ENCODE assay signal across 21 mouse cellular contexts in the genomic region with DNA sequence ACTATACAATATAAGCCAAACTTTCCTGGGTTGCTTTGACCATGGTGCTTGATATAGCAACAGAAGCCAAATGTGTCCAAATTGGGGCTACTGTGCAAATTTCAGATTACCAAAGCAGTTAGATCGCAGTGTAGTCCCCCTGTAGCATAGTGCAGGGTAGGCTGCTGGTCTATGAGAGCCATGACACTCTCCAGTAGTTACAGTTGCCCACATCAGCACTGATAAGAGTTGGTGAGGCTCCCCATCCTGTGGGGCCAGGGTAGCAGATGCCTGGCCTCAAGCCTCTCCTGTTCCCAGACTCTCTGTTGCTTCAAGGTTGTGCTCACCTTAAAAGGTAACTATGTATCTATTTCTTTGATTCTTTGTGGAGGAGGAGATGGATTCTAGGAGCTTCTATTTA. TPM values are rescaled to one million over a fixed set of nuclear protein-coding genes. Genes with fewer than 3 reads are reported as not detected.
A peak's percentile ranks its signal among the peaks of the same experiment; 100 is the strongest.
DNase-seq lines count a peak whose midpoint lies in the region; ATAC-seq and TF ChIP-seq lines count a peak whose summit lies in the region.
"Had no signal": no experiment of that assay in that cellular context is flagged by ENCODE, and none has a peak within 500 bp of the region (broad histone marks: within the 10 kb centered on the region; RNA-seq: fewer than 3 reads in every experiment).

No protein-coding gene starts in this region.

- H3K9me3 ChIP-seq in liver, postnatal 0 days (ENCODE audit: low read length): no peaks in the 10 kb centered on the region
- no peaks in the 10 kb centered on the region for H3K9me3 ChIP-seq in liver, embryonic 13.5 days (replicated peaks)
- H3K9me3 ChIP-seq: embryonic facial prominence, embryonic 13.5 days; forebrain, embryonic 12.5 days; heart, embryonic 15.5 days; hindbrain, embryonic 13.5 days had no signal

- no peak for TF ChIP-seq CTCF in liver, postnatal 0 days (IDR thresholded peaks at IDR 0.05; ENCODE audit: low read depth)

- no peak overlapping the region for H3K4me2 ChIP-seq in liver, postnatal 0 days (ENCODE audit: low read depth, low read length)
- no peak overlapping the region for H3K4me2 ChIP-seq in liver, embryonic 13.5 days
- H3K4me2 ChIP-seq: embryonic facial prominence, embryonic 13.5 days; forebrain, embryonic 12.5 days; heart, embryonic 11.5 days; heart, embryonic 15.5 days; hindbrain, embryonic 13.5 days had no signal

- peak; percentile 20 for DNase-seq in liver
- DNase-seq in liver, postnatal 0 days: no peak
- no peak for DNase-seq in liver, embryonic 13.5 days
- DNase-seq in thymus, postnatal 36 days: no peak
- DNase-seq in adrenal gland, postnatal 25 days: no peak
- DNase-seq: adrenal gland, adult 8-10 months; cerebellum, adult 11-12 months; cerebellum, adult 9-11 months; cerebellum, postnatal 36 days; gastrocnemius, adult 2 months; gastrocnemius, postnatal 25 days; heart, postnatal 14 days had no signal

- 63% methylated on average over 1 of the region's 1 CpGs for WGBS in liver, postnatal 0 days (ENCODE audit: insufficient replicate concordance)
- WGBS in liver, embryonic 13.5 days (ENCODE audit: insufficient replicate concordance): 57% methylated on average over 1 of the region's 1 CpGs

- no peaks in the 10 kb centered on the region for H3K27me3 ChIP-seq in liver, postnatal 0 days (ENCODE audit: insufficient read depth, low read length)
- no peaks in the 10 kb centered on the region; the same call in 1 of the 2 replicates for H3K27me3 ChIP-seq in liver, embryonic 13.5 days
- H3K27me3 ChIP-seq: embryonic facial prominence, embryonic 13.5 days; forebrain, embryonic 12.5 days; heart, embryonic 15.5 days; hindbrain, embryonic 13.5 days had no signal

- no peak for ATAC-seq in liver, postnatal 0 days
- peak; percentile 81 for ATAC-seq in liver, embryonic 13.5 days (ENCODE audit: low read depth)
- 0 out of 2 replicates have a peak, but pooled peaks have one; percentile 37 for ATAC-seq in megakaryocyte progenitor cell, adult 5-6 weeks (replicated peaks; ENCODE audit: poor library complexity)
- ATAC-seq: forebrain, embryonic 16.5 days; hindbrain, postnatal 0 days had no signal

- no peak for TF ChIP-seq EP300 in liver, postnatal 0 days (IDR thresholded peaks at IDR 0.05; ENCODE audit: low read depth)

- no peaks in the 10 kb centered on the region for H3K4me1 ChIP-seq in liver, postnatal 0 days (ENCODE audit: insufficient read depth)
- peaks cover 21% of the 10 kb centered on the region for H3K4me1 ChIP-seq in liver, embryonic 13.5 days (replicated peaks)
- H3K4me1 ChIP-seq: embryonic facial prominence, embryonic 13.5 days; forebrain, embryonic 12.5 days; heart, embryonic 15.5 days; hindbrain, embryonic 13.5 days had no signal

- no peak overlapping the region for H3K27ac ChIP-seq in liver, postnatal 0 days (ENCODE audit: low read depth)
- H3K27ac ChIP-seq in liver, embryonic 13.5 days: peak overlapping the region; percentile 32; the same call in 1 of the 2 replicates
- H3K27ac ChIP-seq: embryonic facial prominence, embryonic 13.5 days; forebrain, embryonic 12.5 days; gastrocnemius, adult 2 months; heart, embryonic 15.5 days; hindbrain, embryonic 13.5 days; hindbrain, postnatal 0 days had no signal

- H3K4me3 ChIP-seq in liver, postnatal 0 days (ENCODE audit: low read depth, low read length): no peak overlapping the region
- no peak overlapping the region for H3K4me3 ChIP-seq in liver, embryonic 13.5 days (replicated peaks)
- H3K4me3 ChIP-seq: embryonic facial prominence, embryonic 13.5 days; forebrain, embryonic 12.5 days; gastrocnemius, adult 2 months; heart, embryonic 15.5 days; hindbrain, embryonic 13.5 days had no signal

- no peak overlapping the region for H3K9ac ChIP-seq in liver, postnatal 0 days (replicated peaks)
- no peak overlapping the region for H3K9ac ChIP-seq in liver, embryonic 13.5 days
- H3K9ac ChIP-seq: embryonic facial prominence, embryonic 13.5 days; forebrain, embryonic 12.5 days; heart, embryonic 15.5 days; hindbrain, embryonic 13.5 days had no signal

- no peaks in the 10 kb centered on the region for H3K36me3 ChIP-seq in liver, postnatal 0 days (replicated peaks; ENCODE audit: insufficient read depth, low read length)
- no peaks in the 10 kb centered on the region for H3K36me3 ChIP-seq in liver, embryonic 13.5 days
- H3K36me3 ChIP-seq: embryonic facial prominence, embryonic 13.5 days; forebrain, embryonic 12.5 days; heart, embryonic 15.5 days; hindbrain, embryonic 13.5 days had no signal

RNA-seq across cellular contexts. Expression of gene Gm32742, which starts 27.5 kb away (rescaled TPM):
- not detected in 2 replicates for polyA plus RNA-seq in liver, postnatal 0 days (2015; fragmentation: Nextera tagmentation; extraction: Ambion mirVana)
- polyA plus RNA-seq in liver, embryonic 13.5 days (2015; fragmentation: Nextera tagmentation; extraction: Ambion mirVana): 0.01 TPM in 1 of 2 replicates, not detected in the other
- total RNA-seq in megakaryocyte progenitor cell, adult 5-6 weeks (2015): 0.10 and 0.22 TPM in 2 replicates
- 0.14 TPM in 1 of 2 replicates, not detected in the other for total RNA-seq in megakaryocyte progenitor cell, adult 5-6 weeks (2017)
- not detected in 2 replicates for total RNA-seq in adrenal gland, postnatal 25 days (2021)
- total RNA-seq: adrenal gland, adult 8-10 months; gastrocnemius, adult 2 months; gastrocnemius, postnatal 25 days; heart, postnatal 14 days; hindbrain, postnatal 0 days had no signal

RNA-seq across cellular contexts. Expression of gene 4833427G06Rik, which starts 36.0 kb away (rescaled TPM):
- polyA plus RNA-seq in liver, postnatal 0 days (2015; fragmentation: Nextera tagmentation; extraction: Ambion mirVana): not detected in 2 replicates
- not detected in 2 replicates for polyA plus RNA-seq in liver, embryonic 13.5 days (2015; fragmentation: Nextera tagmentation; extraction: Ambion mirVana)
- total RNA-seq in megakaryocyte progenitor cell, adult 5-6 weeks (2015): not detected in 2 replicates
- not detected in 2 replicates for total RNA-seq in megakaryocyte progenitor cell, adult 5-6 weeks (2017)
- total RNA-seq in adrenal gland, postnatal 25 days (2021): 0.46 TPM in 1 of 2 replicates, not detected in the other
- total RNA-seq: gastrocnemius, adult 2 months; gastrocnemius, postnatal 25 days; heart, postnatal 14 days; hematopoietic stem cell, adult 5-6 weeks had no signal
- polyA plus RNA-seq: embryonic facial prominence, embryonic 13.5 days; heart, embryonic 11.5 days; heart, embryonic 15.5 days had no signal
